Mouse (Mus musculus) embryonic stem cell, embryonic (primary cell): Measurements from ENCODE around the gene Rpp25.

Source experiments
- CTCF ChIA-PET, 4 experiments: fragments of 300-600 bp in 2 of 4; fragments of 350-600 bp in 2 of 4; sonication (Branson Sonifier 250); formaldehyde crosslinking; loops; one replicate each; lab custom pipeline; 2022; ENCODE audit warnings: inconsistent platforms in 2 of 4; lab: Charles Lee
- POLR2A ChIA-PET, 4 experiments: fragments of 300-600 bp in 2 of 4; fragments of 350-600 bp in 2 of 4; sonication (Branson Sonifier 250); formaldehyde crosslinking; loops; one replicate each; lab custom pipeline; 2022; ENCODE audit warnings: antibody characterized with exemption in 4 of 4, inconsistent platforms in 1 of 4; lab: Charles Lee

Gene Rpp25

GRCm38 (mm10) chr9:57503622-57504380 is at the start of gene Rpp25:
TSS of gene Rpp25 (plus strand) at chr9:57504026.
- POLR2A ChIA-PET: interaction anchor here (0.5 to 11.7 kb wide), 140 partner anchors 8 to 1344 kb away, joined by 3 to 203 read pairs (median 5); partner anchors contain the start of genes Cox5a (in 4 of the 4), Scamp5 (in 4 of the 4), Ppcdc (in 3 of the 4) and Csk (in 2 of the 4)
- CTCF ChIA-PET: interaction anchor here (0.5 to 3.3 kb wide), 17 partner anchors 11 to 577 kb away, joined by 3 to 24 read pairs (median 5); partner anchors contain the start of genes Cox5a (in 2 of the 4), Csk (in 1 of the 4) and Snx33 (in 1 of the 4)

DNA sequence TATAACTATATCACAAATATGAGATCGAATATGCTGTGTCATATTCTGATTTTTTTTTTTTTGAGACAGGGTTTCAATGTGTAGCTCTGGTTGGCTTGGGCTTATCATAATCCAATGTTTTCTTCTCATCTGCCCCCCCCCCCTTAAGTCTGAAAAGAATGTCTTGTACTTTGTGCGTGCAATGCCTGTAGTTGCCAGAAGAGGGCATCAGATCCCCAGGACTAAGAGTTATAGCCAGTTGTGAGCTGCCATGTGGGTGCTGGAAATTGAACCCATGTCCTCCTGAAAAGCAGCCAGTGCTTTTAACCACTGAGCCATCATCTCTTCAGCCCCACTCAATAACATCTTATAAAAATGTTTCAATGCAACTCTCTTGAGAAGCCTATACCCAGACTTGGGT is 44.1 kb upstream of the Rpp25 start:
- CTCF ChIA-PET: interaction anchor here (0.5 to 2.1 kb wide), 52 partner anchors 8 to 1952 kb away, joined by 3 to 20 read pairs (median 4); partner anchors contain the start of genes Scamp5 (in 2 of the 4), Csk (in 1 of the 4), Edc3 (in 1 of the 4) and Ppcdc (in 1 of the 4)
- POLR2A ChIA-PET: interaction anchor here (0.5 to 2.3 kb wide), 25 partner anchors 8 to 329 kb away, joined by 3 to 24 read pairs (median 5); partner anchors contain the start of genes Rpp25 (in 2 of the 4), 1700017B05Rik (in 1 of the 4), Csk (in 1 of the 4) and Lman1l (in 1 of the 4)

DNA sequence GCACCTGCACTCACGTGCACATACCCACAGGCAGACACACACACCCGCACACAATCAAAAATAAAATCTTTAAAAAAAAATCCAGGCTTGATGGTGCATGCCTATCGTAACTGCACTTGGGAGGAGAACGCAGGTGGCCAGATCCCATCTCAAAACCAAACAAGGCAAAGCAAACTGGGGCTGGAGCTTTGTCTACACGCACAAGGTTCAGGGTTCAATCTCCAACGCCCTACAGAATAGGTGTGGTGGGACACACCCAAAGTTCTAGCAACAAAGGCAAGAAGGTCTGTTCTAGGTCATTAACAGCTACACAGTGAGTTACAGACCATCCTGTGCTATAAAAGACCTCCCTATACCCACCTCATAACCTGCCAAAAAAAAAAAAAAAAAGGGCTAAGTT is 41.0 kb upstream of the Rpp25 start:
- POLR2A ChIA-PET: interaction anchor here in 3 of 4 experiments (0.6 to 2.0 kb wide), 17 partner anchors 9 to 511 kb away, joined by 3 to 9 read pairs (median 4); partner anchors contain the start of genes Cox5a (in 2 of the 3), Rpp25 (in 2 of the 3) and Csk (in 1 of the 3)
- CTCF ChIA-PET: interaction anchor here (0.5 to 1.7 kb wide), 10 partner anchors 13 to 167 kb away, joined by 3 to 16 read pairs (median 4); no protein-coding TSS in a partner anchor

GRCm38 (mm10) chr9:57466101-57466500 is 37.7 kb upstream of the Rpp25 start:
- POLR2A ChIA-PET: interaction anchor here in 2 of 4 experiments (0.9 to 2.1 kb wide), 7 partner anchors 9 to 48 kb away, joined by 3 to 6 read pairs (median 4); partner anchors contain the start of genes Ppcdc (in 1 of the 2) and Rpp25 (in 1 of the 2)
- CTCF ChIA-PET: no interaction called here

DNA sequence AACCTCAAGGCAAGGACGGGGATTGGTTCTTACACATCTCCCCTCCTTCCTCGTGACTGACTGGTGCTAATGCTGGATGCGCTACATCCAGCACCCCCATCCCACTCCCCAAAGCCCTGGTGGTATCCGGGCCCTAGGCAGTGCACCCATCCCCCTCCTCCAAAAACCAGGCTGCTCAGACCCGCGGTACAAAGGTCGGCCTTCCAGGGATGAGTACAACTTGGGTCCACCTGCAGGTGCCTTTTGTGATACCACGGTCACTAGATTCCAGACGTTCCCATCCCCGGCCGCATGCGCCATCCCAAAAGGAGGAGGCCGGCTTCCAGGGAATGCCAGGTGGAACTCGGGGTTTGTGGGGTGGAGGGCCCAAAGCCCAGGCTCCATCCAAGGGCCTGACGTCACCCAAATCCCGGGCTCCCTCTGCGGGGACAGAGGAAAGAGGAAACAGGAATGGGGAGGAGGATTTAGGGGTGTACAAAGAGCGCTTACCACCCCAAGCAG is 36.5 kb upstream of the Rpp25 start:
- ChIA-PET POLR2A (interaction anchor here (0.6 to 2.8 kb wide), 45 partner anchors 8 to 337 kb away, joined by 3 to 40 read pairs (median 5); partner anchors contain the start of genes Rpp25 (in 4 of the 4), Cox5a (in 3 of the 4), 1700017B05Rik (in 2 of the 4) and Man2c1 (in 1 of the 4)), CTCF (interaction anchor here in 3 of 4 experiments (0.8 to 2.7 kb wide), 9 partner anchors 10 to 186 kb away, joined by 3 to 17 read pairs (median 4); partner anchors contain the start of genes Csk (in 1 of the 3) and Ppcdc (in 1 of the 3))

- ChIA-PET POLR2A (interaction anchor here (0.6 to 2.8 kb wide), 61 partner anchors 8 to 908 kb away, joined by 3 to 40 read pairs (median 4); partner anchors contain the start of genes Cox5a (in 4 of the 4), Rpp25 (in 4 of the 4), 1700017B05Rik (in 2 of the 4) and Imp3 (in 1 of the 4)), CTCF (interaction anchor here (0.5 to 2.7 kb wide), 21 partner anchors 8 to 317 kb away, joined by 3 to 17 read pairs (median 3); partner anchors contain the start of genes Csk (in 2 of the 4) and Ppcdc (in 1 of the 4))
These were observed 35.8 kb upstream of the Rpp25 start, which contains the start of gene Scamp5 for GRCm38 (mm10) chr9:57467896-57468549. TSS of gene Scamp5 (minus strand) at chr9:57468060.

DNA sequence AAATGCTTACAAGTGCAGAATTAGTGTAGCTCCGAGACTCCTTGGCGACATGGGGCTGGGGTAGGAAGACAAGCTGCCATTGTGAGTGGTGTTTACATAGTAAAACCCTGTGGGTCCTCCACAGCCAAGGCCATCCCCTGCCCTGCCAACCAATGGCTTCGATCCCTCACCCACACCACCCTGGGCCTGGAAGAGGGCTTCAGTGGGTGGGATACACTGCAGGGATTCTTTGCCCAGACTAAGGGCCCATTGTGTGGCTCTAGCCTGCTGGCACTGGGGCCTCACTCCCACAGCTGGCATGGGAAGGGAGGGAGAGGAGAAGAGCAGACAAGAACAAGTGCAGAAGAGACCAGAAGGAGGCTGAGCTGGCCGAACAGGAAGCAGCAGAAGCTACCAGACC is 34.9 kb upstream of the Rpp25 start:
- CTCF ChIA-PET: interaction anchor here in 3 of 4 experiments (0.6 to 2.7 kb wide), 12 partner anchors 9 to 221 kb away, joined by 3 to 17 read pairs (median 4); partner anchors contain the start of gene Csk (in 1 of the 3)

GRCm38 (mm10) chr9:57485774-57486173 is 18.1 kb upstream of the Rpp25 start:
- ChIA-PET POLR2A (interaction anchor here (0.5 to 6.4 kb wide), 45 partner anchors 9 to 276 kb away, joined by 3 to 95 read pairs (median 4); partner anchors contain the start of genes Cox5a (in 4 of the 4), Rpp25 (in 4 of the 4), Scamp5 (in 4 of the 4) and Ppcdc (in 2 of the 4)), CTCF (interaction anchor here (0.5 to 2.8 kb wide), 77 partner anchors 9 to 596 kb away, joined by 3 to 80 read pairs (median 5); partner anchors contain the start of genes Rpp25 (in 4 of the 4), Cox5a (in 3 of the 4), Csk (in 2 of the 4) and 1700017B05Rik (in 1 of the 4))

More for the DNA sequence above, 34.9 kb upstream of the Rpp25 start:
- POLR2A ChIA-PET: interaction anchor here (0.5 to 2.8 kb wide), 27 partner anchors 9 to 181 kb away, joined by 3 to 40 read pairs (median 6); partner anchors contain the start of genes Cox5a (in 3 of the 4), Rpp25 (in 3 of the 4) and Ppcdc (in 1 of the 4)

DNA sequence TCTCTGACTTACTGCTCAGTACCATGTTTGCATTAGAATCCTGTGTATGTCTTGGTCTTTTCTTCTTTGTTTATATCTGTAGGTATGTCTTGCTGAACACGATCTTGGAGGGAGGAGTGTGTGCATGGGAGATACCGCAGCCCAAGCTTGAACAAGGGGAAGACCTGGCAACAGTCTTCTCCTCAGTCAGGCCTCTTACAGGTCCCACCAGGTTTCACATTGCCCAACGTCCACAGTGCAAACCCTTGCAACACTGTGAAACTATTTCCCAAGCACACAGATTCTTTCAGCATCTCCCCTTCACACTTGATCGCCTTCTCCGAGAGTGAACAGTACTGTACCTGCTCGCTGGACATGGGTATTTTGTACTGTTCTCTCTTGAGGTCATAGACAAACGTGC is 16.0 kb upstream of the Rpp25 start:
- POLR2A ChIA-PET: interaction anchor here in 3 of 4 experiments (0.8 to 3.9 kb wide), 10 partner anchors 12 to 168 kb away, joined by 3 to 26 read pairs (median 4); partner anchors contain the start of genes Rpp25 (in 3 of the 3) and Cox5a (in 1 of the 3)
- CTCF ChIA-PET: no interaction called here

- ChIA-PET POLR2A (interaction anchor here in 1 of 4 experiments (3.7 kb wide), 1 partner anchor 28 kb away, joined by 14 read pairs; the partner anchor contains the start of gene Cox5a), CTCF (interaction anchor here in 1 of 4 experiments (1.2 kb wide), 1 partner anchor 24 kb away, joined by 3 read pairs; no protein-coding TSS in a partner anchor)
These were observed 10.3 kb upstream of the Rpp25 start for GRCm38 (mm10) chr9:57493532-57493931.

DNA sequence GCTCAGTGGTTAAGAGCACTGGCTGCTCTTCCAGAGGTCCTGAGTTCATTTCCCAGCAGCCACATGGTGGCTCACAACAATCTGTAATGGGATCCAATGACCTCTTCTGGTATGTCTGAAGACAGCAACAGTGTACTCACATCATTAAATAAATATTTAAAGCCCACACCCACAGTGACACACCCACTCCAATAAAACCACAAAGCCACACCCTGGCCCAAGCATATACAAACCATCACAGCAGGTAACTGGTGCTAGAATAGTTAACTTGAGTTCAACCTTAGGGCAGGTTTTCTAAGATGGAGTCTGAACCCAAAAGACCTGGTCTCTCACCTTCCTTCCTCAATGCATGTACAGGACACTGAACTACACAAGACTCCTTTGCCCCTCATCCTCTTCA is 8.9 kb upstream of the Rpp25 start:
- POLR2A ChIA-PET: interaction anchor here in 3 of 4 experiments (0.7 to 3.9 kb wide), 11 partner anchors 9 to 27 kb away, joined by 3 to 46 read pairs (median 7); partner anchors contain the start of genes Rpp25 (in 3 of the 3), Cox5a (in 1 of the 3) and Scamp5 (in 1 of the 3)

DNA sequence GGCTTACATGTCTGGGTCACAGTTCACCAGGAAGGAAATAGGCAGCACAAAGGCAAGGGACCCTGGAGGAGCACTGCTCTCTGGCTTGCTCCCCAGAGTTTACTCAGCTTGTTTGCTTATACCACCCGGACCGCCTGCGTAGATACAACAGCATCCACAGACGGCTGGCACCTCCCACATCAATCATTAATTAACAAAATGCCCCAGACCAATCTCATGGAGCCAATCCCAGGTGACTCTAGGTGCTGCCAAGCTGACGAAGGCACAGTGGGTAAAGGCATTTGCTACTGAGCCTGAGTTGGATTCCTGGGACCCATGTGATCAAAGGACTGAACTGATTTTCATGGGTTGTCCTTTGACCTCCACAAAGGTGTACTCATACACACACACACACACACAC is 6.6 kb upstream of the Rpp25 start:
- ChIA-PET CTCF (interaction anchor here in 3 of 4 experiments (1.3 to 1.9 kb wide), 5 partner anchors 11 to 20 kb away, joined by 3 to 7 read pairs (median 6); no protein-coding TSS in a partner anchor), POLR2A (interaction anchor here in 3 of 4 experiments (0.7 to 11.7 kb wide), 16 partner anchors 7 to 56 kb away, joined by 3 to 203 read pairs (median 4); partner anchors contain the start of genes Cox5a (in 2 of the 3) and Rpp25 (in 1 of the 3))

More for the DNA sequence above, 8.9 kb upstream of the Rpp25 start:
- CTCF ChIA-PET: interaction anchor here in 3 of 4 experiments (0.6 to 1.9 kb wide), 3 partner anchors 10 to 90 kb away, joined by 3 to 9 read pairs (median 4); no protein-coding TSS in a partner anchor

GRCm38 (mm10) chr9:57498536-57498935 is 5.3 kb upstream of the Rpp25 start:
- POLR2A ChIA-PET: interaction anchor here (0.6 to 11.7 kb wide), 14 partner anchors 12 to 464 kb away, joined by 3 to 203 read pairs (median 6); partner anchors contain the start of gene Cox5a (in 2 of the 4)
- CTCF ChIA-PET: interaction anchor here (0.6 to 1.8 kb wide), 8 partner anchors 13 to 68 kb away, joined by 3 to 7 read pairs (median 4); no protein-coding TSS in a partner anchor

DNA sequence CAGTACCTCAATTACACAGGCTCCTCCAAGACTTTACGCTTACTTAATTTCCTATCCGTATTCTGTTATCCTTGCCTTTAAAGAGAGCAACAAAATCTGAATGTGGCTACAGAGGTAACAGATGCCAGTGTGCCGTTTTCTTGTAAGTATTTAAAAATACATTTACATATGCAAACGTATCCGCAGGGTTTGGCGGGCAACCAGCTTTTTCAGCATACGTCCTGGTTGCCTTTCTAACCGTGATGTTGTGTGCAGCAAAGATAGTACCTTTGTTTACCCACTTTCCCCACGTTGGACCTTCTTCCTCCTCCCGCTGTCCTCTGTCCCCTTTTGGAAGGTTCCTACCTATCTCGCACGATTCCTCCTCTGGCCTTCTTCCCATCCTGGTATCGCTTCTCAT is 2.4 kb upstream of the Rpp25 start:
- POLR2A ChIA-PET: interaction anchor here (0.5 to 11.7 kb wide), 32 partner anchors 9 to 428 kb away, joined by 3 to 203 read pairs (median 6); partner anchors contain the start of genes Cox5a (in 4 of the 4), Ppcdc (in 2 of the 4), Scamp5 (in 2 of the 4) and Mpi (in 1 of the 4)

DNA sequence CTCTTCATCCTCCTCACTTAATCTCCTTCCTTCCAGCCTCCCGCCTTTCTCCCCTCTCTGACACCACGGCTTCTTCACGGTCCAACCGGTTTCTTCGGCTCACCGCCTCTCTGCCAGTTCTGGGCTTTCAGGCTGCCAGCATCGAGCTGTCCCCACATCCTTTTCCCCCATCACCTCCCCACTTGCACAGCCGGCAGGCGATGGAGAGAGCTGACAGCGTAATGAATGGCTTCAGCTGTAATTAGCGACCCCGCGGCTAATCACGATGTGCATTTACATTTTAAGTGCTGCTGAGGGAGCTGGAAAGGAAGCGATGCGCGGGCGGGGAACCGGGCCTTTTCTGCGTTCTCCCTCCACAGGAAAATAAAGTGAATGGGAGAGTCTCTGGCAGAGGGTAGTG is 2.0 kb upstream of the Rpp25 start:
- POLR2A ChIA-PET: interaction anchor here (0.8 to 11.7 kb wide), 32 partner anchors 9 to 429 kb away, joined by 3 to 203 read pairs (median 7); partner anchors contain the start of genes Cox5a (in 4 of the 4), Ppcdc (in 2 of the 4), Scamp5 (in 2 of the 4) and Mpi (in 1 of the 4)
- CTCF ChIA-PET: interaction anchor here in 3 of 4 experiments (0.6 to 2.9 kb wide), 9 partner anchors 9 to 240 kb away, joined by 3 to 24 read pairs (median 4); partner anchors contain the start of genes 1700017B05Rik (in 1 of the 3) and Scamp5 (in 1 of the 3)

More for the DNA sequence above, 2.4 kb upstream of the Rpp25 start:
- CTCF ChIA-PET: interaction anchor here in 2 of 4 experiments (0.7 to 2.9 kb wide), 4 partner anchors 16 to 51 kb away, joined by 3 to 24 read pairs (median 10); partner anchors contain the start of gene Scamp5 (in 1 of the 2)
